Mouse (Mus musculus): ENCODE measurements around the gene Tepsin. TPM values are rescaled to one million over a fixed set of nuclear protein-coding genes. Genes with fewer than 3 reads are reported as not detected.

The Tepsin gene
- total and polyA plus RNA-seq, 2 experiments from 2014 or later, result 13.8 to 31.6 TPM

DNA sequence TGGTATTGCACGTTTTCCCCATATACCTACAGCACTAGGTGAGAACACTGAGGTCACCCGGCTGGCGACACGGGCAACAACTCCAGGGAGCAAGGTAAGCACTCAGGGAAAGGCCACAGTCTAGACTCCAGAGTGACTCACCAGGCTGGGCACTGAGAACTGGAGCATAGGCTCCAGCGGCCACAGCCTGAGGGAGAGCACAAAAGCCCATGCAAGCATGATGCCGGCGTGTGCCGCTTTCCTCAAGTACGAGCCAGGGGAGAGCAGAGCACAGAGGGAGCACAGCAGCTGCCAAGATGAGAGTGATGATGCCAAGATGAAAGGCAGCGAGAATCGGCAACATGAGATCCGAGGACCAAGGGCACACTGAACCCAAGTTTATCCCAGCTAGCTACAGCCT lies 23.6 kb upstream of the Tepsin start:
- Histone ChIP-seq H3K27ac (no peak overlapping the region), H3K4me2 (ENCODE audit: low read depth, low read length) (no peak overlapping the region), H3K36me3 (ENCODE audit: insufficient read depth, low read length) (peaks cover 9% of the 10 kb centered on the region), H3K9ac (replicated peaks; ENCODE audit: low read length) (no peak overlapping the region), H3K4me1 (ENCODE audit: insufficient read depth, low read length) (peaks cover 8% of the 10 kb centered on the region), H3K27me3 (ENCODE audit: insufficient read depth, low read length) (no peaks in the 10 kb centered on the region), H3K9me3 (ENCODE audit: low read length) (no peaks in the 10 kb centered on the region), H3K4me3 (ENCODE audit: low read length) (no peak overlapping the region)
- no peak for TF ChIP-seq CTCF (IDR thresholded peaks at IDR 0.05; ENCODE audit: low read depth)
- DNase-seq (ENCODE audit: low spot score), result peak; percentile 51
- WGBS, result 62% methylated on average over 12 of the region's 12 CpGs
- ATAC-seq, result peak; percentile 45; the same call in 1 of the 2 replicates

DNA sequence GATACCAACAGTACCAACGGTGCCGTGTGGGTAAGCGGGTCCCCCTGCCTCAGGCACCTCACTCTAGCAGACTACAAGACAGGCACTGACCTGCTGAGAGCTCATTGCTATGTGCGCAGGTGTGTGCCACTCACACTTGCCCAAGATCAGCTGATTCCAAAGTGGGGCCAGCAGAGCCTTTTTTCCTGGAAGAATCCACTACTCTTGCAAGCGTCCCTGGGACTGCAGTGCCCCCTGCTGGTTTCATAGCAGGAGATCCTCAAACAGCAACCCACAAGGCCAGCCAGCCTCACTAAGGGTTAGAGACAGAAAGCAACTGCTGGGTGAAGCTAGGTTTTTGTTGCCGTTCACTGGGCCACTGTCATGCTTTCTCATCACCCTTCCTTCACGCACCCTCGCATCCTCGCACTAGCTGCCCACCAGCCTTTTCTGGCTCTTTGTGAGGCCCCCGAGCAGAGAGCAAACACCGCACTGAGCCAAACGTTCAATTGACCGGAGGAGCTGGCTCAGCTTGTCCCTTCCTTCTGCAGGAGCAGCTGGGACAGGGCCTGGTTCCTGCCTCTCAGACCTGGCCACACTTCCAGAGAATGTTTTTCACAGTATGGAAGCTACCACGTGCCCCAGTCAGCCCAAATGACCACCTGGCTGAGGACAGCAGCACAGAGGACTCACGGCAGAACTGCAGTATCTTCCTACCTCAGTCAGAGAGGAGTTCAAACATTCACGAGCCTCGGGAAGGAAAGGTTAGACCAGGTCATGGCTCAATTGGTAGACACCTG lies 22.3 kb upstream of the Tepsin start:
- H3K4me2 ChIP-seq (ENCODE audit: low read depth, low read length), result no peak overlapping the region
- H3K4me3 ChIP-seq (ENCODE audit: low read length), result no peak overlapping the region
- peaks cover 8% of the 10 kb centered on the region for H3K4me1 ChIP-seq (ENCODE audit: insufficient read depth, low read length)
- ATAC-seq (peak; percentile 50), DNase-seq (ENCODE audit: low spot score) (peak; percentile 80)
- H3K27ac ChIP-seq, result peak overlapping the region; percentile 64; the same call in 1 of the 2 replicates
- no peaks in the 10 kb centered on the region for H3K27me3 ChIP-seq (ENCODE audit: insufficient read depth, low read length)
- no peak overlapping the region for H3K9ac ChIP-seq (replicated peaks; ENCODE audit: low read length)
- no peaks in the 10 kb centered on the region for H3K9me3 ChIP-seq (ENCODE audit: low read length)
- 79% methylated on average over 17 of the region's 17 CpGs for WGBS
- TF ChIP-seq CTCF (IDR thresholded peaks at IDR 0.05; ENCODE audit: low read depth), result peak; percentile 77
- H3K36me3 ChIP-seq (ENCODE audit: insufficient read depth, low read length), result peaks cover 6% of the 10 kb centered on the region

DNA sequence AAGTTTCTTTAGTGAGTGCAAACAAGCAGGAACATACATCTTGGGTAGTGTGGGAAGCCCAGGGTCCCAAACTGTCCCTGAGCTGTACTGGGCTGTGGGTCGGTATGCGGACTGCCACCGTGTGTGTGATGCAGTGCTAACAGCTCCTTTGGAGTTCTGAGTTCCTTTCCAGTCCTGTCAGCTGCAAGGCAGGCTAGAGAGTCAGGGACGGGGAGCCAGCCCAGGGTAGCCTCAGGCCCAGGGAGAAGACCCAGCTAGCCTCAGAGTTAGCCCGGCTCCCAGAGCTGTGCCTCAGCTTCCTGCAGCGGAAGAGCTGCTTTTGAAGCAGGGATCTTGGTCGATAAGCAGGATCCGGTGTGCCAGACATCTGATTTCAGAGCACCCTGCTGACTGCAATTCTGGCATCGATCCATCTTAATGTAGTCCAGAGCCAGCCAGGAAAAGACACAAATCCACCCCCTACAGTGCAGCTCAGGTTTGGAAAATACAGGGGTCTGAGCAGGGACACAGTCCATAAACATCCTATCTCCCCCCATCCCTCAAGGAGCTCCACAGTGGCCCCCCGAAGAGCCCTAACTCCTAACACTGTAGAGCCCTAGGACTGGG lies 21.5 kb upstream of the Tepsin start:
- Histone ChIP-seq H3K27ac (peak overlapping the region; percentile 64), H3K4me3 (ENCODE audit: low read length) (no peak overlapping the region), H3K4me1 (ENCODE audit: insufficient read depth, low read length) (peaks cover 8% of the 10 kb centered on the region), H3K36me3 (ENCODE audit: insufficient read depth, low read length) (peaks cover 6% of the 10 kb centered on the region), H3K9ac (replicated peaks; ENCODE audit: low read length) (no peak overlapping the region), H3K4me2 (ENCODE audit: low read depth, low read length) (no peak overlapping the region), H3K9me3 (ENCODE audit: low read length) (no peaks in the 10 kb centered on the region), H3K27me3 (ENCODE audit: insufficient read depth, low read length) (no peaks in the 10 kb centered on the region)
- no peak for TF ChIP-seq CTCF (IDR thresholded peaks at IDR 0.05; ENCODE audit: low read depth)
- WGBS, result 56% methylated on average over 10 of the region's 10 CpGs
- peak; percentile 27 for DNase-seq (ENCODE audit: low spot score)
- no peak for ATAC-seq

DNA sequence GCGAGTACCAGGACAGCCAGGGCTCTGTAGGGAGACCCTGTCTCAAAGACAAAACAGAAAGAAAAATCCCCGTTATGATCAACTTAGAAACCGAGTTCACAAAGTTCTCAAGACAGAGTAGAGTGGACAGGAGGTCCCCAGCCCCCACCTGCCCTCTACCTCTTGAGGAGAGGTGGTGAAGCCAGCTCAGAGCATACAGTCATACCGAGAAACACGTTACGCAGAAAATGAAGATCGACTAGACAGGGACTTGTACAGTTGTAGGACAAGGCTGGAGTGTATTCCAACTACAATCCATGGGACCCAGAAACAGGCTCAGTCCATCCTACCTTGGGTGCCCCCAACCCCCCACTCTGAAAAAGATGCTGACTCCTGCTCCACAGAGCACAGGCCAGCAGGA lies 20.6 kb upstream of the Tepsin start:
- no peak for DNase-seq (ENCODE audit: low spot score)
- no peak for ATAC-seq
- Histone ChIP-seq H3K27me3 (ENCODE audit: insufficient read depth, low read length) (no peaks in the 10 kb centered on the region), H3K4me3 (ENCODE audit: low read length) (no peak overlapping the region), H3K27ac (no peak overlapping the region), H3K9ac (replicated peaks; ENCODE audit: low read length) (no peak overlapping the region), H3K4me2 (ENCODE audit: low read depth, low read length) (no peak overlapping the region), H3K4me1 (ENCODE audit: insufficient read depth, low read length) (peaks cover 8% of the 10 kb centered on the region), H3K9me3 (ENCODE audit: low read length) (no peaks in the 10 kb centered on the region), H3K36me3 (ENCODE audit: insufficient read depth, low read length) (peaks cover 6% of the 10 kb centered on the region)
- 95% methylated on average over 7 of the region's 7 CpGs for WGBS
- no peak for TF ChIP-seq CTCF (IDR thresholded peaks at IDR 0.05; ENCODE audit: low read depth)

DNA sequence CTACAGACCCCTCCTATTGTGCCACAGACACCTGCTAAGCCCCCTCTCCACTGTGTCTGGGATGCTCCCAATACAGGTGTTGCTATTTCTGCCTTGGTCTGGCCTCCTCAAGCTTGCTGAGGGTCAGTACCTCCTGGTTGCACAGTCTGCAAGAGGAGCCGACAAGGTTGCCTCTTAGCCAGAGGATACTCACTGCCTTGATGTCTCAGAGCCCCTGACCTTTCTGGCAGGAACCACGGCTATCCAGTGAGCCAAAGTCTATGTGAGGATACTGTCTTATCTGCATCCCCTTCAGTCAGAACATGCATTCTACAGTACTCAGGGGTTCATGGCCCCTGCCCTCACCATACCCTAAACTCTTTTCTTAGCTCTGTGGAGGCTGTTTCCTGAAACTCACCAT lies 19.1 kb upstream of the Tepsin start:
- no peak for TF ChIP-seq CTCF (IDR thresholded peaks at IDR 0.05; ENCODE audit: low read depth)

DNA sequence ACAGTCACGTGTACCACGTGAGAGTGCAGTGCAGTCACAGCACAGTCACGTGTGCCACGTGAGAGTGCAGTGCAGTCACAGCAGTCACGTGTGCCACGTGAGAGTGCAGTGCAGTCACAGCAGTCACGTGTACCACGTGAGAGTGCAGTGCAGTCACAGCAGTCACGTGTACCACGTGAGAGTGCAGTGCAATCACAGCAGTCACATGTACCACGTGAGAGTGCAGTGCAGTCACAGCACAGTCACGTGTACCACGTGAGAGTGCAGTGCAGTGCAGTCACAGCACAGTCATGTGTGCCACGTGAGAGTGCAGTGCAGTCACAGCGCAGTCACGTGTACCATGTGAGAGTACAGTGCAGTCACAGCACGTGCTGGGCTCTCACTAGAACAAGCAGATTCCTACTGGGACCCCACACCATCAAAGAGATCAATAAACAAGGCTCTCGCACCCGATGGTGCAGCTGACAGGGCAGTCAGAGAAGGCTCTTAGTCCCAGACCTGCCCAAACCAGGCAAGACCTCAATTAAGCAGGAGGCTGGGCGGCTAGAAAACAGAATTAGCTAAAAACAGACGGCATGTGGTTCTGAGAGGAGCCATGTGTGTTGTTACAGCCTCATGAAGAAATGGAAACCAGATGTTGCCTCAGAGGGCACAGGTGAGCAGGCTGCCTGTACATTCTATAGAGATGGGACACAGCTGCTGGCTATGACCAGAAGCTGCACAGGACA lies 16.1 kb upstream of the Tepsin start:
- DNase-seq (ENCODE audit: low spot score), result no peak
- Histone ChIP-seq H3K27ac (no peak overlapping the region), H3K4me3 (ENCODE audit: low read length) (no peak overlapping the region), H3K9ac (replicated peaks; ENCODE audit: low read length) (no peak overlapping the region), H3K4me2 (ENCODE audit: low read depth, low read length) (no peak overlapping the region), H3K36me3 (ENCODE audit: insufficient read depth, low read length) (no peaks in the 10 kb centered on the region; the same call in none of the 2 replicates), H3K27me3 (ENCODE audit: insufficient read depth, low read length) (no peaks in the 10 kb centered on the region), H3K4me1 (ENCODE audit: insufficient read depth, low read length) (no peaks in the 10 kb centered on the region), H3K9me3 (ENCODE audit: low read length) (no peaks in the 10 kb centered on the region)
- no peak for ATAC-seq
- WGBS, result 95% methylated on average over 21 of the region's 21 CpGs
- no peak for TF ChIP-seq CTCF (IDR thresholded peaks at IDR 0.05; ENCODE audit: low read depth)

More for the DNA sequence above, 19.1 kb upstream of the Tepsin start:
- H3K4me2 ChIP-seq (ENCODE audit: low read depth, low read length), result no peak overlapping the region
- no peaks in the 10 kb centered on the region for H3K27me3 ChIP-seq (ENCODE audit: insufficient read depth, low read length)
- H3K9ac ChIP-seq (replicated peaks; ENCODE audit: low read length), result no peak overlapping the region
- no peaks in the 10 kb centered on the region; the same call in none of the 2 replicates for H3K36me3 ChIP-seq (ENCODE audit: insufficient read depth, low read length)
- H3K4me3 ChIP-seq (ENCODE audit: low read length), result no peak overlapping the region
- H3K4me1 ChIP-seq (ENCODE audit: insufficient read depth, low read length), result peaks cover 8% of the 10 kb centered on the region
- no peaks in the 10 kb centered on the region for H3K9me3 ChIP-seq (ENCODE audit: low read length)
- 88% methylated on average over 2 of the region's 2 CpGs for WGBS
- no peak overlapping the region for H3K27ac ChIP-seq
- ATAC-seq (no peak), DNase-seq (ENCODE audit: low spot score) (no peak)

Data from hindbrain, postnatal 0 days (tissue).